Mouse (Mus musculus) right cerebral cortex, postnatal 10 days (tissue): Measurements from ENCODE around the gene Fam222a.
A peak's percentile ranks its signal among the peaks of the same experiment; 100 is the strongest.

Source experiments
- DNase-seq, 2 experiments: peaks; one replicate each; pipeline ENCODE4 v3.0.0; 2021; ENCODE audit warnings: low spot score in 2 of 2

Gene Fam222a

DNA sequence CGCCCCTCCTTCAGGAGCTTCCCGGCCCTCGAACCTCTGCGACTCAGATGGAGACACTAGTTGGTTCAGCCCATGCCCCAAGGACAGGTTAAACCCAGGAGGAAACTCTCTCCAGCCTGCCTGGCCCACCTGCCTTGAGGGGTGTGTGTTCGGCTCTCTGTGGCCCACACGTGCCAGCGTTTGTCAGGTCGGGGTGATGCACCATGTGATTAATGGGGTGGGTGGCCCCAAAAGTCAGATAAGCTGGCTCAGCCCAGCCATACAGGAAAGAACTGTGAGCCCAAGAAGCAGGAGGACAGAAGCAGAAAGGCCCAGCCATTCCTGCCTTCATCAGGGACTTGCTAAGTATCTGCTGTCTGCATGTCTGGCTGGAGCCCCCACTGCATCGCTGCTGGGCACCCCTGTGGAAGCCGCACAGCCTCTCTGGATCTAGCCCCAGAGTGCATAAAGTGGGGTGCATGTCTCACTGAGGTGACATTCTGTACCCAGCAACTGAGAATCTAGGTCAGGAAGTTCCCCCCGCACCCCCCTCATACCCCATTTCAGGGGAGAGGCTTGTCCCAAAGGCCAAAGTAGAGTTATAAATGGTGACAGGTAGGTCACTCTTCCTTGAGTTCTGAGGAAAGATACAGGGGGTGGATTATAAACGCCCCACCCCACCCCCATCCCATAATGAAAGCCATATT, 15.8 kb downstream of the Fam222a start:
- DNase-seq: no peak

DNA sequence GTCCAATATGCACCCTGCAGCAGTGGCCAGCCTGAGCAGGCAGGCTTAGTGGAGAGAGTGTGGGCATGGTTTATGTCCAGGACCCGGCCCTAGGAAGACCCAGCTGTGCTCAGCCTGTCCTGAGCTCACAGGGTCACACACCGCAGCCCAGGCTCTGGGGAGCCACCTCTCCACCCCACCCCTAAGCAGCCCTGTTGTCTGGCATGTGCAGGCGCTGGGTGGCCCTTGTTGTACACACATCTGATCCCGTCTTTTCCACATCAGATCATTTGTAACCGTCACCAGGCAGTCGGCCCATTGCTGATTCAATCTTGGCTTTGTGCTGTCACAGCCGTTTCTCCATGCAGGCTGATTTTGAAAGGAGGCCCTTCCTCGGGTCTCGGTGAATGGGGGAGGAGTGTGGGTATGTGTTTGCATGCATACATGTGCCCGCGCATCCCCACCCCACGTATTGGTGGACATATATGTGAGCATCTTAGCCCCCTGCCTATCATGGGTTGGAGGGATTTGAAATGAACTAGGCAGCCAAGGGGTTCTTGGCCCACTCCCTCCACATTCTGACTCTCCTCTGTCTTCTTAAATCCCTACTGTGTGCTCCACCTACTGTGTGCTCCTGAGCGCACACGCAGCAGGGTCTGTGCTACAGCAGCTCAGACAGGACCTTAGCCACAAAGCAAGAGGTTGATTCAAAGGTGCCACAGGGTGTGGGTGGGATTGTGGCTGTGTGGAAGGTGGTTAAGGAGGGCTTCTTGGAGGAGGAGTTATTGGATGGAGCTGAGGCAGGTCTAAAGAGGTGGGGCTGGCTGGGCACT, 16.7 kb downstream of the Fam222a start:
- DNase-seq: no peak

DNA sequence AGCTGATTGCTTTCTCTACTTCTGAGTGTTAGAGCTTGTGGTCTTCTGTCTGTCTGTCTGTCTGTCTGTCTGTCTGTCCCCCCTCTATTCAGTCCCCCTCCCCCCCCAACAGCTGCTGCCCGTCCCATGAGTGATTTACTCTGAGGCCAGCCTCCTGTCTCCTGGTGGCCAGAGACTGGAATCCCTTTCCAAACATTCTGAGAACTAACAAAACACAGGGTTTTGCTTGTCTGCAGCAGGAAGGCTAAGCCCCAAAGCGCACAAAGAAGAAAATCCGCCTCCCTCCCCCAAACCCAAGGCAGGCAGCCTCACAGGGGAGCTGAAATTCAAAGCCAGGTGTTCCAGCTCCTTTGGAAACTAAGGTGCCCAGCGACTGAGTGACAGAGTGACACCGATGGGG, 17.9 kb downstream of the Fam222a start:
- DNase-seq: no peak

DNA sequence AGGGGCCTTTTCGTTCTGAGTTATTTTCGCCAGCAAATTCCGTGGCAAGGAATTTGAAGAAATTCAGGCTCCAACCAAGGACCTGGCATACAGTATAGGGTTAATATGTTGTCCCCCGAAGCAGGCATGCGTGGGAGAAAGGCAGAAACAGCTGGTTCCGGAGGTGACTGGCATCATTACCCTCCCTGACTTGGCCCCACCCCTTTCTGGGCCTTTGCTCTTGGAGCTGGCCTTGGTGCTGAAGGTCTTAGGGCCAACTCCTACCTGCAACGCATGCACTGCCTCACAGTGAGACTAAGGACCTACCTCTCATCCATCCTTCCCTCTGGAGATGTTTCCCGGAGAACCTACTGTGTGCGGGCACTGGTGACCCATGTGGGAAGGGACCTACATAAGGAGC, 20.1 kb downstream of the Fam222a start:
- no peak for DNase-seq

DNA sequence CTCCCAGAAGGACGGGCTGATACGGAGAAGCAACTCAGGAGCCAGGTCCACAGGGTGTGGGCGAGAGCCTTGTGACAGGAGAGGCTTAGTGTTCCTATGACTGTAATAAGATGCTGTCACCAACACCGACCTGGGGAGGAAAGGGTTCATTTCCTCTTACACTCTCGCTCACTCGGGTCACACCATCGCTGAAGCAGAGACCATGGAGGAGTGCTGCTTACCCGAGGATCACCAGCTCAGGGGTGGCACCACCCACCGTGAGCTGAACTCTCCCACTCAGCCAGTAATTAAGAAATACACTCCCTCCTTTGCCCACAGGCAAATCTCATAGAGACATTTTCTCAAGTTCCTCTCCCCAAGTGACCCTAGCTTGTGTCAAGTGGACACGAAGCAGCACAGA, 20.6 kb downstream of the Fam222a start:
- no peak for DNase-seq

DNA sequence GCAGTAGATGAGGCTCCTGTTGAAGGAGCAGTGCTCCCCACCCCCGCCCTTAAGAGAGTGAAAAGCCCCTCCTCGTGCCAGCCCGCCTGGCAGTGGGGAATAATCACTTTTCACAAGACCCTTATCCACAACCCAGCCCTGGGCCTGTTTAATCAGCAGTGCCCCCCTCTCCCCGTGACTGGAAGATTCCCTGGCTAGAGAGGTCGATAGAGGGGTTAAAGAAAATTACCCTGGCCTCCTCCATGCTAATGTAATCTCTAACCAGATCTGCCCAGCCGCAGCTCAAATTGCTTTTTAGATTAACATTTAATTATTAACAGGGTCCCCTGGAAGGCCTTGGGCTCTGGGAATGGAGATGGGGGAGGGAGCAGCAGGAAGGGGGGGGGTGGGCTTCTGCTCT, 21.2 kb downstream of the Fam222a start:
- DNase-seq: no peak

DNA sequence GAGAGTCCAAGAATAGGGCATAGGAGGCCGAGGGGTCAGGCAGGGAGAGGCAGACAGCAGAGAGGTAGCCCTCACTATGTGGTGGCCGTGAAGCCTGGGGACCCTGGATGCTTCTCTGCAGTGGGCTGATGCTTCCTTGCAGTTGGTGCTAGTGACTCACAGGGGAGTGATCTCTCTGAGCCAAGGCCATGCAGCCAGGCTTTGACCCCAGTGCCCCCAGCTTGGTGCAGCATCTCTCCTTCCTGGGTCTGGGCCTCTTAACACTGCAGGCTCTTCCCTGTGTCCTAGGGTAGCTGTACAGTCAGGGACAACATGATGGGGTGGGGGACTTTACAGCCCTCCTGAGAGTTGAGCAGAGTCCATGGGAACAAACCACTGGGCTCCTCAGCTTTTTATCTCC, 21.6 kb downstream of the Fam222a start:
- DNase-seq: no peak

DNA sequence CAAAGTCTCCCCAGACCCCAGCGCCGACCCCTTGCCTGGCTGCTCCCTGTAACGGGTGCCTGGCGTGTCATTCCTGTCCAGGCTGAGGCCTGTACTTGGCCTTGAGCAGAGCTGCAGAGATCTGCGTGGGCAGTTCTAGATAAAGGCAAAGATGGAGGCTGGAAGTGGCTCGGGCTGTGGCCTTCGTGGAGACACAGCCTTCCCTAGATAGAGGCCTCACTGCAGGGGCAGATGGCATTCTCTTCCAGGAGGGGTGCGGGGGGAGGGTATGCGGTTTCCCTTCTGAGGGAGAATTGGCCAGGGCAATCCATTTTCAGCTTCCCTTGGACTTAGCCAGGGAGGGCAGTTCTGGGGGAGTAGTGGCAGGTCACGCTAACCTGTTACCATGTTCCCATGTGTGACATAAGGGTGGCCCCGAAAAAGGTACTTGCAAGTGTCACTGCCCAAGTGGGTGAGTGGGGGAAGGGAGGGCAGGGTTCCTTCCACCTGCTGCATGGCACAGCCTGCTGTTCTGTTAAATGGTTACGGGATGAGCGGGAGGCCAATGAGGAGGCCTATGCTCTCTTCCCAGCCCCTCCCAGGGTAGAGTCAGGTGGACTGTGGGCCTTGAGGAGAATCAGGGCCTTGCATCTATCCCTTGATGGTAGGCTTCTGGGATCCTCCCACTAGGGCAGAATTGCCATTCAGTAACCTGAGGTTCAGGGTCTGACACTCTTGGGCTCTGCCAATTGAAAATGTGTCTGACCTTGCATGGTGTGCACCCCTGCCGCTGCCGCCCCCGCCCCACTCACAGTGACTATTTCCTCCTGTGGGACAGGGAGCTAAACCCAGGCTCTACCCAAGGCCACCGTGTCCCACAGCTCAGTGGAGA, 22.5 kb downstream of the Fam222a start:
- no peak for DNase-seq

DNA sequence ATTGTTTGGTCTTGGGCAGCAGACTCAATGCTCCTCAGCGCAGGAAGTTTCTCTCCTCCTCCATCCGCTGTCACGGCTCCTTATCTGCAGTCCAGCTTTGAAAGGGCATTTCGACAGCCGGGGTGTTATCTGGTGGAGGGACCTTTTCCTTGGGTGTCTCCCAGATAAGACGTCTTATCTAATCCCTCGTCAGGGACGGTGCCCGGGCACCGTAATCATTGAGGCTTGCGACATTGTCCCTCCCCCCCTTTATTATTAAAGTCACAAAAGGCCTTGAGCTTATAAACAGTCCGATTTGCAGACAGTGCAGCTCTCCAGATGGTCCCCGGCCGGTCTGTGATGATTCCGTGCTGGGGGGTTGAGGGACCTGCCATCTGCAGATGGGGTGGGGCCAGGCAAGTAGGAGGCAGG, 23.3 kb downstream of the Fam222a start:
- DNase-seq: no peak

DNA sequence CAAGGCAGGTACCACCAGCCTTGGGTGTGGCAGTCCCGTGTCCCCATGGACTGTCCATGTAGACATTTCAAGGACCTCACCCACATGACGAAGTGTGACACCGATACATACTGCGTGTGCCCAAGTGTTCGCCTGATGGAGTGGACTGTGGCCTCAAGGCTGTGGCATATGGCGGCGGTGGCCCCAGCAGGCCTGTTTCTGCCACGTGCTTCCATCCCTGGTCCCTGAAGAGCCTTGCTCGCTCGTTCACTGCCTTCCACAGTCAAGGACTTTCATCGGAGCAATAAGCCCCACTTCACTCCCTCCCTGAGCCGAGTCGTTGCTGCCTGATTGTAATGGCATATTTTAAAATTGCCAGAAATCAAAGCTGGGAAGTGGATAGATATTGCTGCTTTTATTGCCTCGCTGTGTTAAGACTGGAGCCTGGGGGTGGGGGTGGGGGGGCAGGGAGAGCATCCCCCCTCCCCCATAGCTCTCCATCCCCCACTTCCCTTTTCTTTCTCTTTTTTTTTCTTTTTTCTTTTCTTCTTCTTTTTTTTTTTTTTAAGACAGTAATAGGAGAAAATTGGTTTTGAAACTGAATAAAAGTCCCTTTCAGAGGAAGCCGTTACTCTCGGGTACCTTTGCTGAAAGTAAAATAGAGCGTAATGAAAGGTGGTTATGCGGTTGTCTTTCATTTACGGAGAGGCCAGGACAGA, 24.8 kb downstream of the Fam222a start:
- no peak for DNase-seq

DNA sequence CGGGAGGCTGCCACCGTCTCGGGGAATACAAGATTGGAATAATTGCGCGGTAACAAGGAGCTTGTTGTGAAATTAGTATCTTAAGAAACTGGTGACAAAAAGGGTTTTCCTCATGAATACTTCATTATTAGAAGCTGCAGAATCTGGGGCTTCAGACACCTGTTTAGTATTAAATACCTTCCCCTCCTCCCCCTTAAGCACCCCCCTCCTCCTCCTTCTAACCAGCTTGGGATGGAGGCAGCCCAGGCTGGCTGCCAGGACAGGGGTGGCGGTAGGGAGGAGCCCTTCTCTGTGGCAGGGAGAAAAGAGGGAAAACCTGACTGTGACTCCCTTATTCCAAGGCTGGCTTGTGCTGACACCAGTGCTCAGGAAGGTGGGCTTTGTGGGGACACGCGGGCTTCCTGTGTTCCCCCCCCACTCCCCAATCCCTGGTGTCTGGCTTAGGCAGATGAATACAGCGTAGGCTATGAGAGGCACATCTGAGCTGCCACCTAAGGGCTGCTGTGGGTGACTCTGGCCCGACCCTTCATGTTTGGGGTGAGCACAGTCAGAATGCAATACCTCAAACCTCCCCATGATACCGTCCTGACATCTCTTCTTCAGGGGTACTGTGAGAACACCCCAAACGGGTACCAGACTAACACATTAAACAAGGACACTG, 25.5 kb downstream of the Fam222a start:
- no peak for DNase-seq

DNA sequence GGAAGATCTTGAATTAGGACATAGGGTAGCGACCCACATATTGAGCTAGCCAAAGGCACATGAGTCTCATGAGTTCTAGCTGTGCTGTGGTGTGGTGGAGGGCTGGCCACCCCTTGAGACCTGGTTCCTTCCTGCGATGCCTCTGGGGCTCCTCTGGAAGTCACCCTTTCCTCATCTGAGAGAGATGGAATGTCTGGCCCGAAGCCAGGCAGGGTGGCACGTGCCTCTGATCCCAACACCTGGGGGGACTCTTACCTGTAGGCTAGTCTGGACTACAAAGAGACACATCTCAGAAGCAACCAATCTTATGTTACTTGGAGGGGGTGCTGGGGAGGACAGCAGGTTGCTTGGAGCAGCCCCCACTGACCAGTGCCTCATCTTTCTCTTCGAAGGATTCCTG, 26.1 kb downstream of the Fam222a start:
- DNase-seq: no peak

DNA sequence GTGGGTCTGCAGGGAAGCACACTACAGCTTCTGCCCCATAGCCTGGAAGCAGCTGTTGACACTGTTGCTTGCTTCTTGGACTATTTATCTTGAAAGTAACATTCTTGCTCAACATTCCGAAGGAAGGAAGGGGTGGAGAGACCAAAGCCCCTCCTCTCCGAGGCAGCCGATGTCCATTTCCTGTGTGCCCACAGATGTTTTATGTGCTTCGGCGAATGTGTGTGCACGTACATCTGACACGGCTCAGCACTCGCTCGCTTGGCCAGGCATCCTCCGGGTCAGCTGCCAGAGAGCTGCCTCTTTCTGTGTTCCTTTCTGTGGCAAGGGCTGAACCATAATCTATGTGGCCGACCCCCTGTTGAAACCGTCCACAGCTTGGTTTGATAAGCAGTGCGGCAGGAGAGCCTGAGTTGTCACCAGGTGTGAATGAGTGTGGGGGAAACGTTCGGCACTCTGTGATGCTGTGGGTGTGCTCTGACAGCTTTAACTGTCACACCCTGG, 27.0 kb downstream of the Fam222a start:
- no peak for DNase-seq

DNA sequence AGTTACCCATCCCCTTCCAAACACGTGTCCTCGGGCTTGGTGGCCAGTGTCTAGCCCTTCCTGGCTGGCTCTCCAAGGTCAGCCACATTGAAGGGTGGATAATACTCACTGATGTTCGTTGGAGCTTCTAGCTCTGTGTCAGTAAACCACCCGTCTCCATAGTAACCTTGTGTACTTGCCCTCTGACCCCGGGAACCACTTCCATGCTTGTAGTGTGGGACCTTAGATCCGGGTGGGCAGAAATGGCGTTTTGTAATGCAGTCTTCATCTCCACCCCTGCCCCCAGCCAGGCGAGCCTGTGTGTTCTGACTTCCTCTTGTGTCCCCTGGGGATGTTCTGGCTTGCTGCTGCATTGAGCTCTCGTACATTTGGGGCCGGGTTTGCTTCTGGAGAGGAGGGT, 28.8 kb downstream of the Fam222a start:
- no peak for DNase-seq

DNA sequence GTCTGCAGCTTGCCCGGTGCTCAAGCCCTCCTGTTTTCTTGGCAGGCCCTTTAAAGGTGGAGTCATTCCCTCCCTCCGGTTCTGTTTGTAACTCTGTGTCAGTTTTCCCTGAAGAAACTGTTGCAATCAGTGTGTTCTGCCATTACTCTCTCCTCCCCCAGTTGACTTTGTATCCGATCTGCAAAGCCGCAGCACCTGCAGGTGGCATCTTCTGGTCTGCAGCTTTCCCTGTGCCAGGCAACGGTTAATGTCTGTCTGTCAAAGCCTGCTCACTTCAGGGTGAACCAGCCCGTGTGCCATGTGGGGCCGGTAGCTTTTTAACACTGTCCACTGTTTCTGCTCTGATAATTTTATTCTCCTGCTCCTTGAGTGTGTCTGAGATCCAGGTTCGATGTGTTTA, 29.4 kb downstream of the Fam222a start:
- no peak for DNase-seq

DNA sequence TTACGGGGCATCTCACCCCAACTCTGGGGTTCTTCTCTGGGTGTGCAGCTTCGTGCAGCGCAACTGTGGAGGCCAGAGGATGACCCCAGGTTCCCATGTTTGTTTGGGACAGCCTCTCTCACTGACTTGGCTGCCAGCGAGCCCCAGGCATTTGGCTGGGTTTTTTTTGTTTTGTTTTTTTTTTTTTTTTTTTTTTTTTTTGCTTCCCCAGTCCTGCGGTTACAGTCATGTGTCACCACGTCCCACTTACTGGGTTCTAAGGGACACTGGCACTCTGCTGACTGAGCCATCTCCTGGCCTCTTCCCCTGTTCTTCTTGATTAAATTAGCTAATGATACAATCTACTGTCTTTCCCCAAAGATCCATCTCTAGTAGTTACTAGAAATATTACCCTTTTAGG, 29.8 kb downstream of the Fam222a start:
- no peak for DNase-seq

DNA sequence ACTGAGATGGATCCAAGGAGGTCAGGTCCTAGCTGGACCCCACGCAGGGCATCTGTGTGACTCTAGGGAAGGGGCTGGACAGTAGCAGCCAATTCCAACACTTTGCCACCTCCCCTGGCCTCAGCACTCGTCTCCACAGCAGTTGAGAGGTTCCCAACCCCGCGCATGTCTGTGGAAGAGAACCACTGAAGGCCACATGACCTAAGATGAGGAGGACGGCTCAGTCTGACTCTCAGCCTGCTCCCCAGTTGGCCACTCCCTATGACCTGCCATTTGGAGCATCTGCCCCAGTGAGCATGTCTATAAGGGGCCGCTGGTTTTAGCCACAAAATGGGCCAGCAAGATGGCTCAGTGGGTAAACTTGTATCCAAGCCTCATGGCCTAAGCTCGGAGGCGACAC, 34.2 kb downstream of the Fam222a start:
- DNase-seq: no peak

DNA sequence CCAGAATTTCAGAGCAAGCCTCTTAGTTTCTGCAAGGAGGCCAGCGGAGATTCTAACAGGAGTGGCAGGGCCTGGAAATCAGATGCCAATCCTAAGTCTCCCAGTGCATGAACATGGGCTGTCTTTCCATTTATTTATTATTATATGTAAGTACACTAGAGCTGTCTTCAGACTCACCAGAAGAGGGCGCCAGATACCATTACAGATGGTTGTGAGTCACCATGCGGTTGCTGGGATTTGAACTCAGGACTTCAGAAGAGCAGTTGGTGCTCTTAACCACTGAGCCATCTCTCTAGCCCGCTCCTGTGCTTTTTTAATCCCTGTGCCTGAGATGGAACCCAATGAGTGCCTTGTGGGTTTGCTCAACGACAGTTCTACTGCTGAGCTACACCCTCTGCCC, 36.2 kb downstream of the Fam222a start:
- DNase-seq: no peak

DNA sequence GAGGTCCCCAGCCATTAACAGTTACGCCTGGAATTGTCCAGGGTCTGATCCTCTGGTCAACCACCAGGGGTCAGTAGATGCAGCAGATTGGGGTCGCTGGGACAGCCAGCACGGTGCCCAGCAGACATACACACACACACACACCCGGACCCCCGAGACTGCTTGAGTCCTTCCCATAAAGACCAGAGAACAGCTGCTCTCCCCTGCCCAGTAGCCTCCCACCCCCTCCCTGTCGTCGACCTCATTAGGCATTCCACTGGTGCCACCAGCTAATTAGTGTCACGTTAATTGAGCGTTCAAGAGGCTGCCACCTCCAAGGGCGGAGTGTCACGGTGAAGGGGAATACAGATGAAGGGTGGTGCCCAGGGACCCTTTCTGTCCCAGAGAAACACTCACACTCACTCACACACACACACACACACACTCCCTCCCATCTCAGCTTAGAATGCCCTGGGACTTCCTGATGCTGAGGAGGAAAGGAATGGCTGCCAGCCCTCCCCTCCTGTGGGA, 37.0 kb downstream of the Fam222a start:
- no peak for DNase-seq

DNA sequence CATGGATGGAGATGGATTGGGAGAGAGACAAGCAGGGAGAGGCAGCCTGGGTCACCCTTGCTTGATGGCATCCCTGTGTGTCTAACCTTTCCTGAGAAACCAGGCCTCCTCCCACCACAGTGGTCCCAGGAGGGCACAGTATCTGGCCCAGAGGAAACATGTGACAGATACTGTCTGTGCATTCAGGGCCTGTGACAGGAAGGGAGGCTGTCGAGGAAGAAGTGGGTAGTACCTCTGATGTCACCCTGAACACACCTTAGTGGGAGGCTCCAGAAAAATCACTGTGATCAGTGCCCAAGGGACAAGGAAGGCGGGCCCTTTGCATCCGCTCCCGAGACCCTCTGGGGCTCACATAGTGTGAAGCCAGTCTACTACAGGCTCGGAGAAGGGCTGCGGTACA, 38.2 kb downstream of the Fam222a start:
- DNase-seq: no peak

DNA sequence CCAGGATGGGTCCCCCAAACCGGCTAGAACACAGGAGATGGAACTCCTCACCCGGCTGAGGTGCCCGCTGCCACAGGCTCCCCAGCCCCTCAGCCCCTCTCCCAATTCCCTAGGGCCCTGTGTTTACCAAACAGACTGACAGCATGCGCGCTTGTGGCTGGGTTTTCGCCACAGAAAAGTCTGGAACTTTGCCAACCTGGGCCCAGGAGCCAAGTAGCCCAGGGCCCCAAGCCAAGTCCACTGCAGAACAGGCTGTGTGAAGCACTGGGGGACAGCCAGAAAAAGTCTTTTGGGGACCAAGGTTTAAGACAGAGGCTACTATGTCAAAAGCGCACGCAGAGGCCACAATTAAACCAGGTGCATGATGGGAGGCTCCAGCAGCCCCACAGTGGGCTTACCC, 39.8 kb downstream of the Fam222a start:
- peak; percentile 89 to 91 for DNase-seq
